Mouse (Mus musculus) testis, postnatal 10 days (tissue): ENCODE measurements at regions not wholly inside any gene's neighbourhood (a gene's known extent, or its start where the extent isn't known, plus 50 kb on each side); places are given as distances from the start of the nearest gene placed in this dataset.
"Not testable (repeated sequence)": the region's sequence is repeated elsewhere in the genome, so short reads cannot be mapped to it uniquely, and the experiment has no call there.

Experiments used
- DNase-seq: peaks from one replicate; pipeline ENCODE4 v3.0.0; 2021; ENCODE audit warnings: low spot score

DNA sequence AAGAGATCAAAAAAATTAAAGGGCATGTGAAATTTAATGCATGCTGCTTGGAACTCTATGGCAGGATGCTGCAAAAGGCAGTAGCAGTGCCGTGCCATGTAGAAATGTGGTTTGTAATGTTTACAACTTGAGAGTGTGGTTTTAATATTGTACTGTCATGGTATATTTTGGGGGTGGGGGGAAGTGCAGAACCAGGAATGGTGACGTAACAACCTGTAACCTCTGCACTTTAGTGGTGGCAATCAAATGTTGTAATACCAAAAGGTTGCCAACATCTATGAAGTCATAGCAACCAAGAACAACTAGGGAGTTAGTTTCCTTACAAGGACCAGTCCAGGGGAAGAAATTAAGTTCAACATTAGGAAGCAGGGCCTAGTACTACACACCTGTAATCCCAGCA, 198.1 kb upstream of the Tbl1xr1 start:
- no peak for DNase-seq

DNA sequence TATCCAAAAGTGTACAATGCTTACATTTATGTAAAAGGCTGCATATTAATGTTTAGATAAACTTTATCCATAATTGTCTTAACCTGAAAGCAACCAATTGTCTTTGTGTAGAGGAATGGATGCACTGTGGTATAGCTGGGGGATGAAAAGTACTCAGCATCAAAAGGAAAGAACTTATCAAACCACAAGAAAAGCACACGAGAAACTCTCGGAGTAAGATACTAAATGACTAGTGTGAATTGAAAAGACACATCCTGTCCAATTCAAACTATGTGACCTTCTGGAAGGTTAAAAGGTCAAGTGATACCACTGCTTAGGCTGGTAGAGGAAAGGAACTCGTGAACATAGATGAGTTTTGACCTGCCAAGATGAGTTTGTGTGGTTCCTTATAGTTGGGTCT, 192.2 kb upstream of the Tbl1xr1 start:
- no peak for DNase-seq

DNA sequence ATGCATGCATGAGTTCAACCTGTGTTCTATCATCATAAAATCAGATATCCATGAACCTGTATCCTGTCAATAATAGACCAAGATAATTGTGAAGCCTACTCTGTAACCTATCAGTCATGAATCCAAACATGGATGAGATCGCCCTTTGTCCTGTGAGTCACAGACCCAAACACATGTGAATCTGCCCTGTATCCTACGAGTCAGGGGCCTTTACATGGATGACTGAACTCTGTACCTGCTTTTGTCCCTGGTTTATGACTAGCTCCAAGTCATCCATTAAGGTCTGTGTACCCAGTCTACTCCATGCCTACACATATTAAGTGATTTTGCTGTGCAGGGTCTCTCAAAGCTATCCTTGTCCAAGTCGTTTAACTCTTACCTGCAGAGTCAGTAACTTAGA, 187.7 kb upstream of the Tbl1xr1 start:
- DNase-seq: no peak

DNA sequence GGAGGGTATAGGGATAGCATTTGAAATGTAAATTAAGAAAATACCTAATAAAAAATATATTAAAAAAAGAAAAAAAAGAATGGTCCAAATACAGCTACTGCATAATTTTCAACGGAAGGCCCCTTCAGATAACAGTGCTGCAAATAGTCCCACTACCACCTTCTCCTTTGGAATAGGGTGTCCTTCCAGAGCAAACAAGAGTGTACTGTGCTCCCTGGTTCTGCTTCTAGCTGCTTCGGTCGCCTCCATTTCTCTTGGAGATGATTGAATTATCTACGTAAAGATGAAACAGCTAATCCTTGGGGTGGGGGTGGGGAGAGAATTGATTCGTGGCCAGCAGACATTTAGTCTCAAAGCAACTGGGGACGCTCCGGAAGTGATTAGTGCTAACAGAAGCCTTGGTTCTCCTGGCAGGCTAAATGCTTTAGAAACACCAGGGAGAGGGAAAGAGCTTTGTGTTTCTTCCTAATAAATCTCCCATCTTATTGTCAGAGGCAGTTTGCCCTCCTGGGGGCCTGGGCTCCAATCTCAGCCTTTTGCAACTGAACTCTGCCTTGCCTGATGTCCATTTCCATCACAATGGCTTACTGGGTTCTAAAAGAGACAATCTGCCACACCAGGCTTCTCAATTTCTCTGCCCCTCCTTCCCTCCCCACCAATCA, 184.5 kb upstream of the Tbl1xr1 start:
- no peak for DNase-seq

DNA sequence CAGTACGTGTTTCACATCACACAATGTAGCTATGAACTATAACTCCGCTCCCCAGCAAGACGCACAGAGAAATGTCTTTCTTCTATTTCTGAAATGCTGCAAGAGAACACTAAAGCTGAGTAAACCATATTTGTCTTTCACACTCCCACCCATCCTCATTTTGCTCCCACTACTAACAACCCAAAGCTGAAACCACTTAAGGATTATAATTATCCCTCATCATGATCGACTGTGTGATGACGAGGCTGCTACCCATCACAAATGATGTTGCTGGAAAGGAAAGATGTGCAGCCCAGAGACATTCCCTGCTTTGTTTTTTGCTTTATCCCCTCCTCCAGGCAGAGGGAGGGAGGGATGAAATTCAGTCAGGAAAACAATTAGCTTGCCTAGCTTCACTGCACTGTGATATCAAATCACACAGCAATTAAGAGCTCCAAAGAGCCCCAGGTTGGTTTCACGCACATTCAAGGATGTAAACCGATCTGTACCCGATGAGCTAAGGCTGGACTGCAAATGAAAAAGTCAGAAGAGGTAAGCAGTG, 183.5 kb upstream of the Tbl1xr1 start:
- DNase-seq: no peak

DNA sequence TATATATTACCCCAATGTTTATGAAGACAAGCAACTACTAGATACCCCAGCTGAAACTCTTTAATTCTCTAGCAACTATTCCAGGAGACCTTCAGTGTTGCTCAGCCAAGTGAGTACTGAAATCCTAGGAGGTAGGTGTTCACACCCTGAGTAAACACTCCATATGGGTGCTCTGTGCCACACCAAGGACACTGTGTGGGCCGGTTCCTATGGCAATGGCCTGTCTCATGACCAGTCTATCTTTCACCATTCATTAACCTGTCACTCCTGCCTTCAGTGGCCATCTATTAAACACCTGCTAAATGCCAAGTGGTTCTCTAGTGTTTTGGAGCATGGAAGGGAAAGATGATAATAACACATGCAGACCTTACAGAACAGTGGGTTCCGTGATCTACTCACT, 180.9 kb upstream of the Tbl1xr1 start:
- DNase-seq: no peak

DNA sequence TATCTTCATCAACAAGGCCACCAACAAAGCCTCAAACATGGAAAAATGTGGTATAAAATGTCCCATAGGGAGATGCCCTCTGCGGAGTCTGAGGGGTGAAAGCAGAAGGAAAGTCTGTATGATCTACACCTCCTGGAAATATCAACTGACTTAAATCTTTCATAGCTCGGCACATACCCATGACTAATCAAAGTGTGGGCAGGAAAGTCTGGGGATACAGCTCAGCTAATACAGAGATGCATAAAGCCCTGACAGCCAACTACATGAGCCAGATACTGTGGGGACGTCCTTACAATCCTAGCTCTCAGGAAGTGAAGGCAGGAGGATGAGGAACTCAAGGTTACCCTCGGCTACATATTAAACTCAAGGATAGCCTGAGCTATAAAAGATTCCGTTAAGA, 178.2 kb upstream of the Tbl1xr1 start:
- DNase-seq: no peak

DNA sequence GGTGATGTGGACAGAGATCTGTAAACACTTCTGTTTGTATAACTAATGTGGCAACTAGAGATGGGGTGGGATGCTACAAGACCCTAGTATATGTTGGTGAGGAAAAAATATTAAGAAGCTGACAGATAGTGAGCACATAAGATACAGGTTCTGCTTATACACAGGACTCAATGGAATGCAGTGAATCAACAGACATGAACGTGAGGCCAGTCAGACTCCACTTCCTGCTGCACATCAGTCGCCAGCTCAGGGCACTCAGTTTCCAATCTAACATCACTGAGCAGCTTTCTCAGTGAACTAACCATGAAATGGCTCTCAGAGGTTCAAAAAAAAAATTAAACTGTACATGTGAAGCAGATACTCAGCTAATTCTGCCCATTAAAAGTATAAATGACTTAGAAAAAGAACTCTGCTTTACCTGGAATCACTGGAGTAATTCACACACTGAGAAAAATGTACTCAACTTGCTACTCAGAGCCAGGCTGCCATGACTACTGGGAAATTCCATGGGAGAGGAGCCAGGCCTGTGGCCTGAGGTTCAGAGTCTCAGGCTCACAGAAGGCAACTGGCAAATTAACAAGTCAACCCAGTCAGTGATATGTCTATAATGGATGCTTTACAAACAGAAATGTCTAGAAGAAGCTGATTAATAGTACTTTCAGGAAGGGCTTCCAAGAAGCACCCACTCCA, 170.9 kb upstream of the Tbl1xr1 start:
- DNase-seq: no peak

DNA sequence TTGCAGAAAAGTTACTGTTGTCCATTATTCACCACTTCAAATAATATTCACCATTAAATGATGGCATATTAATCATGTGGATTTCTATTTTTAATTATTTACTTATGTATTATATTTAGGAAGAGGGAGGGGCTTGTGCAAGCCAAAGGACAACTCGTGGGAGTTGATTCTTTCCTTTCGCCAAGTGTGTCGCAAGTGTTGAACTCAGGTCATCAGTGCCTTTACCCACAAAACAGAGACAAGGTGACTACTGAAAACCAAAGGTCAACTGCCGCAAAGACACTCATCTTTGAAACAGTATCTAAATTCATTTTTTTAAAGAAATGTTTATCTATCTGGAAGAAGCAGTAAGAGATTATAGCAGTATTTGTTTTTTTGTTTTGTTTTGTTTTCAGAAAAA, 167.6 kb upstream of the Tbl1xr1 start:
- DNase-seq: no peak

DNA sequence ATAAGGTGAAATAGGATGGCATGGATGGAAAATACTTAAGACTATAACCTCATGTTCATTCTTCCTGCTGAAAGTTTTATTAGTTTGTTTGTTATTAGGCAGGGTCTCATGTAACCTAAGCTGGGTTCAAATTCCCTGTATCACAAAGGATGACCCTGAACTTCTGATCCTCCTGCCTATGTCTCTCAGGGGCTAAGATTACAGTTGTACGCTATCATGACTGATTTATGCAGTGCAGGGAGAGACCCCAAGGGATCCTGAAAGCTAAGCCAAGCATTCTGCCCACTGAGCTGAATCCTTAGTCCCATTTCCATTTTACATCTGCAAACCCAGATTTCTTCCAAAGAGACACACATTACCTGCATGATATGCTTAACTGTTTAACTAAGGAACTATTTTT, 166.4 kb upstream of the Tbl1xr1 start:
- no peak for DNase-seq

DNA sequence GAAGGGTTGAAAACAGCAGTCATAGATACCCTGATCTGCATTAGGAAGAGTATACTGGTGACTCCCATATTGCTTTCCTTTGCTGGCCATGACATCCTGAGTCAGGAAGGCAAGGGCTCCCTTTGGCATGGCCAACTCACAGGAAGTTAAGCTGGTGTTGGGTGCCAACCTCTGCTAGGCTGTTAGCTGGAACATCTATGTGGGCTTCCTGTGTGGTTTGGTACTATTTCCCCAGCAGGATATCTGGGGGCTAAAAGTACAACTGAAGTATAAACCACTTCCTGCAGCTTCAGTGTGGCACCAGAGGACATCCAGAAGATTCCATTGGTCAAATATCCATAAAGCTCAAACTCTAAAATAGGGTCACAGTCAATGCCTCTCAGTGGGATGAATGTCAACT, 165.4 kb upstream of the Tbl1xr1 start:
- no peak for DNase-seq

DNA sequence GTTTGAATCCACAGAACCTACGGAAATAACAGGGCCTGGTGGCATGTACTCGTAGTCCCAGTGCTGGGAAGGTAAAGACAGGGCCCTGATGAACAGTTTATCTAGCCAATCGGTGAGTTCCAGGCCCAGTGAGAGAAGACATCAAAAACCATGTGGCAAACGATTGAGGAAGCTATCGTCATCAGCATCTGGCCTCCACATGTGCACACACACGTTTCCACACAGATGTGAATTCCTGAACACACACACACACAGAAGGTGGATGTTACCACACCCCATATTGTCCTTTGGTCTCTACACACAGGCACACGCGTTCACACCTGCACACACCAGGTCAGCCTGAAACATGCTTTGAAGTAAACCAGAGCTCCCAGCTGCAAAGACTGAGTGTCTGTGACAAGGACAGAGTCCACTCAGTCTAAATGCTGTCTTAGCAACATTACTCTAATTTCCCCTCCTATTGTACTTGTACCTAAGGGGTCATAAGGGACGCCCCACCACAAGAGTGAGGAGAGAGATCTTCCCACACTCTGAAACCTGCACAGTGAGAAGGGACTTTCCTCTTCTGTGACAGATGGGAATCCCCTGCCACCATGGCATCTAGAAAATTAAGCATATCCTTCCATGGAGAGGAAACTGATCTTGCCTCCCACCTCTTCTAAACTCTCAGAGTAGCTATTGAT, 159.1 kb upstream of the Tbl1xr1 start:
- DNase-seq: no peak

DNA sequence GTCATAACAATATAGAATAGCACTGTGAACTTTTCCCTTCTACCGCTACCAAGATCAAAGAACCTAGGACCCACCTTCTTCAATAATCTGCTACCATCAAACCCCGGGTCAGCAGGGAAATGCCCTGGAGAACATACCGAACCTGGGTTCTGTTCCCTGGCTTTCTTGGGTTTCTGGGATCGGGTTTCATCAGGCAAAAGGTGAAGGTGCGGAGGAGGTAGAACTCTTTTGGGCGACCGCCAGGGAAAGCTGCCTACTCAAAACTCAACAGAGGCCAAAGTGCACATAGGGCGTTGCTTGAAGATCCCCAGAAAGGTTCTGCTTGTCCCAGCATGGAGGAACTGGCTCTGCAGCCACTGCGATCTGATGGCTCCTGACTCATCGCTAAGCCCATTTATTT, 158.0 kb upstream of the Tbl1xr1 start:
- no peak for DNase-seq

DNA sequence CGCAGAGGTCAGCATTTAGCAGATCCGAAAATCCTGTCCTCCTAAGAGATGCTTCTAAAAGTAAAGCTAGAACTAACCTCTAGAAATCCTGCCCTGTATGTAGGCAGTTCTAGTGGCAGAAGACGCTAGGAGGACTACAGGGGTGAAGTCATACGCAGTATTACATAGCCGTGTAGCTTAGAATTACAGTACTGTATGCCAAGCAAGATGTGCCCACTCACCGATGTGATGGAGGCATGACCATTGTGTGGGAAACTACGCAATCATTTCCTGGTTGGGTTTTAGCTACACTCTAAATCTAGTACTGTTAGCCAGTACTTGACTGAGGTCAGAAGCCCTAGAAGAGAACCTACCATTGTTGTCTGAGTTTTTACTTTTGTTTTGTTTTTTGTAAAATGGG, 156.5 kb upstream of the Tbl1xr1 start:
- no peak for DNase-seq

DNA sequence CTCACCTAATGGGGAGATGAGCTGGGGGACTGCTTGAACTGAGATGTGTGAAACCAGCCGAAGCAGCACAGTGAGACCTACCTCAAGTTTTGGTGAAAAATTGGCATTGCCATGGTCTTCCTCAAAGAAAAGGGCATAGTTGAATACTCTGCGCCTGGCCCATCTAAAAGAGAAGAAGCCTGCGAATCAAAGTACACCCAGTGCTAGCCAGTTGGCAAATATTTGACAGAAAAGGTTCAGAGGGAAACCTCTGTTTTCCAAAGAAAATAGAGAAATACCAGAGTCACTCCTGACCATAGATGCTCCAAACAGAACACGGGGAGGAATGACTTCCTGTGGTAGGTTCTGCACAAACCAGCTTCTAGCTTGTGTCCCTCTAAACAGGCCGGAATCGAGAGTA, 144.5 kb upstream of the Tbl1xr1 start:
- no peak for DNase-seq

DNA sequence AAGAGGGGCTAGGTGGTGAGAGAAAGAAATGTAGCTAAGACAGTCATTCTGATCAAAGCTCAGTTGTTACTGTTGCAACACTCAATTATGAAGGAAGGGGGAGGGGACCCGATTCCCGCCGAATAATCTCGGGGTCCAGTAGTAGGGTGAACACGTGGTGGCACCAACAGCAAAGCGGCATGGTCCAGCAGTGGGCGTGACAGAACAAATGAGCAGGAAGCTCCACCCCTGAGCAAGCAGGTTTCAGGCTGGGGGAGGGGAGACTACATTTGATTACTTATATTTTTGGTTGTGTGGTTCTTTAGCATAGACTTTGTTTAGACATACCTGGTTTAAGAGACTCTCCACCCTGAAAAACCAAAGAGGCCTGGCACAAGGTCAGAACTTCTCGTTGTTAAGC, 143.8 kb upstream of the Tbl1xr1 start:
- DNase-seq: not testable (repeated sequence)

DNA sequence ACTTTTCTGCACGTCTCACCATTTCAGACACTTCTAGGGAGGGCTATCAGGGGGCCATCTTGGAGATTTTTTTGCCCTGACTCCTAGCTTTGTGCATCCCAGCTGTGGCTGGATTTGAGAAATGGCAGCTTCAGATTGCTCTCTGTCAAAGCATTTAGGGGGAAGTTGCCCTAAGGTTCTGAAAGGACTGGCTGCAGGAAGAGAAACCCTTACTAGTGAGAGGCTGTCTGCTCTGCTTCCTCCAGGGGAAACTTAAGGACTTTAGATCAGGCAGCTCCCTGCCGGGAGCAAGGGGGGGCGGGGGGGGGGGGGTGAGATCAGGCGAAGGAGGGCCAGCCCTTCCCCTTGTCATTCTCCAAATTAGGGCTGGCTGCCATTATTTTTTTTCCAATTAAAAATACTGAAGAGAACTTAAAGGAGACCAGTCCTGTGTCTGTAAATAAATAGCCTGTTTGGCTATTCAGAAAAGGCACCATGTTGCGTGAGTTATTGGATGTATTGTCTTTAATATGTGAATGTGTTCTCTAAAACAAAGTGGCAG, 141.7 kb upstream of the Tbl1xr1 start:
- no peak for DNase-seq

DNA sequence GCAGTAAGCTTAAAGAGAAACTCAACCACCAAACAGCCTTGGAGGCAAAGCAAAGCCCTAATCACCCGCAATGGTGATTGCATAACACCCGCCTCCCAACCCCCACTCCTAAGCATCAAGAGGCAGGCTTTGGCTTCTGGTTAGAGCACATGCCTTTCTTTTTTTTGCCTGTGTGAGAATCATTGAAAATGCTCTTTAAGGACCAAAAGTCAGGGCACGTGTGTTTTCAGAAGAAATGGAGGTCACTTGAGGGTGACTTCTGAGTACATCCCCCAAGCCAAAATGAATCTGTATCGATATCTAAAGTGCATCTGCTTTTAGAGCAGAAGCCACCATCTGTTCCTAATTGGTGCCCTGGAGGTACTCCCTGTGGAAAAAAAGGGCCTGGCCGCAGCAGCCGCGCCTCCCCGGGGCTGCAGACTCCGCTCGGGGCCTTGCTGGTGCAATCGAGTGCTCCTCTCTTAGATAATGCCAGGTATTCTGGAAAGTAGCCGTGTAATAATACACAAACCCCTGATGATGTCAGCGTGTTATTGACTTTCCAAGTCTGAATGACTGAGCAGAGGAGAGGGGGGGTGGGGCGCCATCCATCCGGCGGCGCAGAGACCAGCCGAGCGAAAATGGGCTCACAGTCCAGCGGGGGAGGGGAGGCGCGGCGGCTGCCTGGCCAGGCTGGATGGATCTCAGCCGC, 140.7 kb upstream of the Tbl1xr1 start:
- peak; percentile 99 for DNase-seq

DNA sequence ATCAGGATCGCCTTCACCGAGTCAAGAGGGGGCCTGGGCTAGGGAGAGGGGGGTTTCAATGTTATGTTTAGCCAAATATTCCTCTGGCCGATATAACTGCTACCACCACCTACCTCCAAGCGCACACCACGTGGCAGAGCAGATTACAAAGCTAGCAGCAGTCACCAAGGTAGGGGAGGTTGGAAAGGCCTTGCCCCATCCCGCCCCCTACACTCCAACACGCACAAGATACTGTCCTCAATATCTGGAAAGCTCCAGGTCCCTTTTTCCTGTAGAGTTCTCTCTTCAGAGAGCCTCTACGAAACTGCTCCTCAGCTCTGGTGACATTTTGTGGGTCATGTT, 140.2 kb upstream of the Tbl1xr1 start:
- DNase-seq: no peak

DNA sequence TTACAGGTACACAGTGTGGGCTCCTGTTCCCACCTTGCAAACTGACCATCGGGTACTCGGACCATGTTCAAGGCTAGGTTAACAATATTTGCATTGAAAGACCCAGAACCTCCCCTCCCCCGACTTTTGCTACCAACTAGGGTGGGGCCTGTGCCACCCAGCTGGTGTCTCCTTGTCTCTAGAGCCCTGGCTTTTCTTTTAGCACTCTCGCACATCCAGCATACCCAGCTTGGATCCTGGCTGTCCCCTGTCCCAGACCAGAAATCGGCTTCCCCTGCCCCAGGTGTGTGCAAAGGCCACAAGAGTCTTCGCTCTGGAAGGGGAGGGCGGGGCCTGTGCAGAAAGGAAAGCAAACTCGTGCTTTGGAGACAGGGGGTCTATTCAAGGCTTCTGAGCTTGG, 139.8 kb upstream of the Tbl1xr1 start:
- no peak for DNase-seq

DNA sequence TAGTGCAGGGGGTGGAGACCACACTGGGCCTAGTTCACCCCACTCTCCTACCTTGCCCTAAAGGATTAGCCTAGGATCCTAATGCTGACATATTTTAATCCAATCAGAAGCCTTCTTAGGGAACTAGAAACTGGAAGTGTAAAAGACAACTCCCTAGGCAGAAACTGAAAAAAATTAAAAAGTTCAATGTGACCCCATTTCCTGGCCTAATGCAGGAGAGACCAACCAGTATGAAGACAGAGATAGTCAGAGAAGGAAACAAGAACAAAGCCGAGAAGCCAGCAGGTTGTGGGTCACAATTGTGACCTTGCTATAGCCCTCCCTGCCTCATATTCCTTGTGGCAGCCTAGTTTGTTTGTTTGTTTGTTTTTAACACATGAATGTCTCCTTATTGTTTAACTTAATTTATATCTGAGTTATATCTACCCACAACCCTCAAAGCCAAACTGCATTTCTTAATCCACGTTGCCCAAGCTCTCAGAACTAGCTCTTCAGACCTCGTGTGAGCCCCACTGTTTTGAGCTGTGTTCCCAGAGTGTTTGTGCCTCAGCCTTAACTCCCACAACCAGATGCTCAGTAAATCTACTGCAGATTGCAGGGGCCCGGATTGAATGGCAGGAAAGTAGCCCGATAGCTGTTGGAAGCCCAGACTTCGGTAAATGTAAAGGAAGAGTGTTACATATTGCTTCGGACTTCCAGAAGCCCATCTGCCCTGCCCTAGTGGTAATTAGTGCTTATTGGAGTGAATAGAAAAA, 139.0 kb upstream of the Tbl1xr1 start:
- DNase-seq: no peak
